Mouse (Mus musculus): ENCODE data around the gene Rsph3b.

- TF ChIP-seq POLR2A (IDR thresholded peaks at IDR 0.05; ENCODE audit: borderline replicate concordance, insufficient read depth, low read length) = no peak
- no peak for TF ChIP-seq CTCF (IDR thresholded peaks at IDR 0.05; ENCODE audit: borderline replicate concordance, insufficient read depth, low read depth, low read length)
These were observed 51.7 kb downstream of the Rsph3b start for GRCm38 (mm10) chr17:6896756-6897155.

All from cerebellum, adult 2 months (tissue).